Mouse (Mus musculus): ENCODE measurements around the gene Erbb3.
"Not testable (repeated sequence)": the region's sequence is repeated elsewhere in the genome, so short reads cannot be mapped to it uniquely, and the experiment has no call there.

The Erbb3 gene

DNA sequence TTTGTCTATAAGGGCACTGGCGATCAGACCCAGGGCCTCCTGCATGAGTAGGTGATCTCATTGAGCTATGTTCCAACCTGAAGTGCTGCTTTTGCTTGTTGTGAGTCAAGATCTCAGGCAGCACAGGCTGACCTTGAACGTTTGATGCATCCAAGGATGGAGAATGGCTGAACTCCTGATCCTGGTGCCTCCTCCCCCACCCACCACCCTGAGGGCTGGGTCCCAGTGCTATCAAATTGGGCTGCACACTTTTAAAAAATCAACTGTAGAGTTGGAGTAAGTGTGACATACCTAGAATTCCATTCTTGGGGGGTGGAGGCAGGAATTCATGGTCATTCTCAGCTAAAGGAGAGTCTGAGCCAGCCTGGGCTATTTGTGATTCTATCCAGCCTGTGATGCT lies 17.0 kb upstream of the Erbb3 start:
- no peak for DNase-seq

DNA sequence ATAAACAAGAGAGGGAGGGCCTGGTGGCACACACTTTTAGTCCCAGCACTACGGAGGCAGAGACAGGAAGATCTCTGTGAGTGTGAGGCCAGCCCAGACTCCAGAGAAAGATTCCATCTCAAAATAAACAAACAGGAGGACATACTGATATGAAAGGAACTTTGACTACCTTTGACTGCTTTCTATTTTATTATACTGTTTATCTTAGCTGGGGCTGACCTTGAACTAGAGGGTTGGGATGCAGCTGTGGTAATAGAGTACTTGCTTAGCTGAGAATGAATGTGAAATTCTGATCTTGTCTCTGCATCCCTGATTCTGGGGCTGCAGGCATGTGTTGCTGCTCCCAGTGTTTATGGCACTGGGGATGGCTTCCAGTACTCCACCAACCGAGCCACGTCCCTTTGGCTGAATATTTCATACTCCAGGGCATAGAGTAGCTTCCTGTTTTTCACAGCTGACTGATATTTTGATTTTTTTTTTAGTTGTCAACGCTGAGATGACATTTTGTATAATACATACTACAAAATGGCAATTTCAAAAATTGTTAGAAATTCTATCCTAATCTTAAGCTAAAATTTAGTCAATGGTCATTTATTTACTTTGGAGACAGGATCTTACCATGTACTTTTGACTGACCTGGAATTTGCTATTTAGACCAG lies 13.1 kb upstream of the Erbb3 start:
- no peak for DNase-seq

DNA sequence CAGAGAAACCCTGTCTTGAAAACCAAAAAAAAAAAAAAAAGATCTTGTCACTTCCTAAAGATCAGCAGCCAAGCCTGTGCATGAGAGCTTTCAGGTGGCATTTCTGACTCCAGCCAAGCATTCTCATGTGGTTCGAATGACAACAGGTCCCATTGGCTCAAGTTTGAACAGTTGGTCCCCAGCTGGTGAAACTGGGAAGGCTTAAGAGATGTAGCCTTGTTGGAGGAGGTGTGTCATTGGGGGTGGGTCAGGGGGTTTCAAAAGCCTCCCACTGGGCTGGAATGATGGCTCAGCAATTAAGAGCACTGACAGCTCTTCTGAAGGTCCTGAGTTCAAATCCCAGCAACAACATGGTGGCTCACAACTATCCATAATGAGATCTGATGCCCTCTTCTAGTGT lies 12.0 kb upstream of the Erbb3 start:
- no peak for DNase-seq

DNA sequence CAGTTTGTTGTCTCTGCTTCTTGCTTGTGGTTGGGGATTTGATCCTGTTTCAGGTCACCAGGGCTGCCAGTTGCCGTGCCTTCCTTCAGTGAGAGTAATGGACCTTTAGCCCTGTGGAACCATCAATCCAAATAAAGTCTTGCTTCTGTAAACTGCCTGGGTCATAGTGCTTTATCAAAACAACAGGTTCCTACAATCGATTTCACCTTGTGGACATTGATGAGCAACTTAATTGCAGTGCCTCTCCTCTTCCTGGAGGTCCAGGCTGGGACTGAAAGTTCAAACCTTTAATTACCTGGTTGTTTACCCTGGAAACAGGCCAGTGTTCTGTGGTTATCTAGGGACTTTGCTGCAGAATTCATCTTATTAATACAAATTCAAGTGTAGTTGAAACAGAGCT lies 9.0 kb upstream of the Erbb3 start:
- no peak for DNase-seq

DNA sequence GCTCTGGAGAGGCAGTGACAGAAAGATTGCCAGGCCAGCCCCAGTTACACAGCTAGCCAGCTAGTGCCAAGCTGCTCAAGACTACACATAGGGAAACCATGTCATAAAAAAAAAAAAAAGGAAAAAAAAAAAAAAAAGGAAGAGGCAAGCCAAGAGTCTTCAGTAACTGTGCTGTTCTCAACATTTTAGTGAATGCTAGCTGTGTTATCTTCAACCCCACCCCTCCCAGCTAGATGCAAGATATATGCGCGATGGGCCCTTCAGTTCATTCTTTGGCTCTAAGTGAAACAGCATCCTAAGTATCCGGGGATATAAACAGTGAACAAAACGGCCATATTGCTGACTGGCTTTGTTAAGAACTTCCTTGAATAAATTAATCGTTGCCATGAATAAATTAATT lies 3.3 kb upstream of the Erbb3 start:
- no peak for DNase-seq

DNA sequence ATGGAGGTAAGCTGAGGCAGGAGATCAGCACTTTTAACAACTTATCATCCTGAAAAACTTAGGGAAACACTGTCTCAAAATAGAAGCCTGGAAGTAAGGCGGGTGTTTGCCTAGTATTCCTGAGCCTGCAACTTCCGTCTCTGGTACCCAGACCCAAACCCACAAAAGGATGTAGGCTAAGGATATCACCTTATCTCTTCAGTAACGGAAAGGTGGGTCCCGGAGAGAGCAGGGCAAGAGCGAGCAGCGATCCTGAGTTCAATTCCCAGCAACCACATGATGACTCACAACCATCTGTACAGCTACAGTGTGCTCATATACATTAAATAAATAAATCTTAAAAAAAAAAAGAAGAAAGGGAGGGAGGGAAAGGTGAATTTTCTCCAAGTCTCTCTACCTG lies 2.0 kb upstream of the Erbb3 start:
- DNase-seq = no peak

DNA sequence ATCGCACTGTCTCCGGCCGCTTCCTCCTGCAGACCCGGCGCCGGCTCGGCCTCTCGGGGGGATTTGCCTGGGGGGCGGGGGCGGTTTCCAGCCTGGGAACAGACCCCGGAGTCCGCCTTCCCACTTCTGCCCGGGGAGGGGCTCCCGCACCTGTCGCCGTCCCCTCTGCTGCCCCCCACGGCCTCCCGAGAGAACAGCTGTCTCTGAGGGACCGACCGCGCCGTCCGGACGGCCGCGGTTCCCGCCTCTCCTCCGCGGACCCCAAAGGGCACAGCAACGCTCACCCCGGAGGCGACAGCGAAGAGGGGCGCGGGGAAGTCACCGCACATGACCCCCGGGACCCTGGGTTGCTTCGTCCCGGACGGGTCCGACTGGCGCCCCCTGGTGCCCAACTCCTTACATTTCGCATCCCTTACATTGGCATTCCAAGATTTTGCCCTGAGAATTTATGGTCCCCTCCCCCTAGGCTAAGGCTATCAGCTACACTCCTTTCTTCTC lies 790 bp upstream of the Erbb3 start:
- DNase-seq = peak; percentile 78

DNA sequence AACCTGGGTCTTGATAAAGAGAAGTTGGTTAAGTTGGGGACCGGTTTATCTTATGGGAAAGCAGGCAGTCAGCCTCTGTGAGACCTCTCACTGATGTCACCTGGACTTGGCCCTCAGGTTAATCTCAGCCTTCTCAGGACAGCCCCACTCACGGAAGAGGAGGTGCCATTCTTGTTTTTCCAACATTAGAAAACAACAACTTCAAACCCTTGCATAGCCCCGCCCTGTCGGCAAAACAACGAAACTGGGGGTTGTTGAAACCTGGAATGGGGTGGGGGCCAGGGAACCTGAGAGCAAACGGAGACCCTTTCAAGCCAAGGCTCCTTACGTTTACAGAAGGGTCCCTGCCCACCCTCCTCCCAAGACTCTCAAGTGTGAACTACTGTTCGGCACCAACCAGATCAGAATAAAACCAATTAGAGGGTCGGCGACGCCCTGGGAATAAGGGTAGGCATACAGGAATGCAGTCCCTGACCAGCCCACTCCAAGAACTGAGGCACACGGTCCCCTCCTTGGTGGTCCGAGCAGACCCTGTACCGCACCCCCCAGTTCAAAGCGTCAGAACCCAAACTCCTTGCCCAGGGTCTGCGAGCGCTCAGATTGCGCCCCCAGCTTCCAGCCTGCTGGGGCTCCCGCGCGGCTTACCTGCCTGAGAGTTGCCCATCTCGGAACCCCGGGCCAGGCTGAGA lies 533 bp downstream of the Erbb3 start:
- DNase-seq = peak; percentile 60

DNA sequence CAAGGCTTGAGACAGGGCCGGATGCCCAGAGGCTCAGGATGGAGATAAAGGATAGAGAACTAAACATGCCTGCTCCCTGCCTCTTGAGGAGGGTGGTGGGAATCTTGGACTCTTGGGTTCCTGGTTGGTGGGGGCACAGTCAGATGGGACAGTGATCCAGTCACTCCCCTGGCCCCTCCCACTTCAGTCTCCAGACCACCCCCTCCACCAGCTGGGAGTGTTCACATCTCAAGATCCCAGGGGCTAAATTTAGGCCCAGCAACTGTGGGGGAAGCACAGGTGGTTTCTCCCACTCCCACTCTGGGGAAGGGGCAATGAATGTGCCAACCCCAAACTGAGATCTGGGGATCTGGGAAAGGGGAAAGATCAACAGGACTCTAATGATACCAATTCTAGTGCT lies 1.3 kb downstream of the Erbb3 start:
- DNase-seq = peak; percentile 16

DNA sequence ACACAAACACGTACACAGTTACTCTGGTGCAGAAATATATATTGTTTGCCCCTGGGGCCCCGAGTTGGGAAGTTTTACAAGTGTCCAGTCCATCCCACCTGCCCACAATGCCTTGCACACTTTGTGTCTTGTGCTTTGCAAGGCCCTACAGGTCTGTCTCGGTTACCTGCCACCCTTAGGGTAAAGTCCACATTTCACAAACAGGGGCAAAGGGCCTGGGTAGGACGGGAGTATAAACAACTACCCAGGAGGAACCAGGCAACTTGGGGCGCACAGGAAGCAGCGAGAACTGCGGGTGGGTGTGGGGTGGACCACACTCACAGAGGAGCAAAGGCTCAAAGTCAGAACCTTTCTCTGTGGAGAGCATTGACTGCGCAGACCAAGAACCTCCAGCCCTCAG lies 1.8 kb downstream of the Erbb3 start:
- DNase-seq = peak; percentile 79

DNA sequence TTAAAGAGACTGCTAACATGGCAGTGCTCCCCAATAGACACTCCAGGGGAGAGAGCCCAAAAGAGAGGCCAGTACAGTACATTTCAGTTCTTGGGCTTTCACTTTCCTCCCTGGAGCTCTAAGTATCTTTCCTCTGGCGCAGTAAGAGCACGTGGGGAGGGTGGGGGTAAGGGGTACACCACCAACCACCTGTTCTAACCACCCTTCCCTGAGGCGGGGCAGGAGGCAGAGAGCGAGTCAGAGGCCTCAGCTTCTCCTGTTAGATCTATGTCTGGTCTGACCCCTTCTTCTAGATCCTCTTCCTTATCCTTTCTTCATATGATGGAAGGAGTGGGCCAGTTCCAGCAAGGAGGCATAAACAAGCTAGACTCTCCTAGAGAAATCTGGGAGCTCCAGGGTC lies 2.3 kb downstream of the Erbb3 start:
- DNase-seq = no peak

DNA sequence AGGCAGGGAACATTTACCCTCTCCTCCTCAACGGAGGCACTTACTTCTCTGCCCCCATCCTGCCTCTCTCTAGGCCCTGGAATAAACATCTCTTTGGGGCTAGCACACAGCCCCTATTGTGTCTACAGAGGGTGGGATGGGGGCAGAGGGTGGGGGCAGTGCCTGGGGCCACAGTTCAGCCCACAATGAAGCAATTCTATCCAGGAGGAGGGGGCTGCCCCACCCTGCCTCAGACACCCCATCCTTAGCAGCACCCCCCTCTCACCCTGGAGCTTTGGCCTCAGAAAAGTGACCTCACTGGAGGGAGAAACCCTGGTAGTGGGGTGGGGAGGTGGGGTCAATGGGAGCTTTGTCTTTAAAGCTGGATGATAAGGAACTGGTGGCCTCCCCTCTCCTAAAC lies 2.9 kb downstream of the Erbb3 start:
- DNase-seq = no peak

DNA sequence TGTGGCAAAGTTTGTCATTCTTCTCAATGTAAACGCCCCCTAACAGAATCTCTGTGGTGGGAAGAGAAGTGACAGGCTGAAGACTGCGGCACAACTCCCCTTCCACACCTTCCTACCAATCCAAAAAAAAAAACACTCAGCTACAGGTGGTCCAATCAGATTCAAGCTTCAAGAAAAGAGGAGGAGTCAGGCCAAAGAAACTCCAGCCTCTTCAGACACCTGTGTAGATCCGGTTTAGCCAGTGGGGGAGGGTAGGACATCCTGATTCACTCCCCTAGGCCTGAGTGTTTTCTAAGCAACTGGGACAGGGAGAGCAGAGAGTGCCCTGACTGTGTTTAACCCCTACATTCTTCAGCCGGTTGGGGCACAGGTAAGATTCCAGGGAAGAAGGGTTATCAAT lies 5.1 kb downstream of the Erbb3 start:
- peak; percentile 74 for DNase-seq

DNA sequence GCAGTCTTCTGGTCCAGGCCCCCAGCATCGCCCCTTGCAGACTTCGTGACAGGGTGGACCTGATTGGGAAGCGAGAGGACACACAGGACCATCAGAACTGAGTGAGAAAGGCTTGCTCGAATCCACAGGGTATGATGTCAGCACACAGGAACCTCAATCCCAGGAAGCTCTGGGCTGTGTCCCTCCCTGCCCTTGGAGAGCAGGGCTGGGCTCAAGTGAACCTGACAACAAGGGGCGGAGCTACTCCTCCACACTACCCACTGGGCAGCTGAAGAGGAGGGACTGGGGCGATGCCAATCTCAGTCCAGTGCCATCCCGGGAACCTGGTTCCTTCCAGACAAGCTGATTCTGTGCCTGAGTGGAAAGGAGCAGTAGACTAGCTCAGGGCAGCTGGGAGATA lies 5.8 kb downstream of the Erbb3 start:
- peak; percentile 87 for DNase-seq

DNA sequence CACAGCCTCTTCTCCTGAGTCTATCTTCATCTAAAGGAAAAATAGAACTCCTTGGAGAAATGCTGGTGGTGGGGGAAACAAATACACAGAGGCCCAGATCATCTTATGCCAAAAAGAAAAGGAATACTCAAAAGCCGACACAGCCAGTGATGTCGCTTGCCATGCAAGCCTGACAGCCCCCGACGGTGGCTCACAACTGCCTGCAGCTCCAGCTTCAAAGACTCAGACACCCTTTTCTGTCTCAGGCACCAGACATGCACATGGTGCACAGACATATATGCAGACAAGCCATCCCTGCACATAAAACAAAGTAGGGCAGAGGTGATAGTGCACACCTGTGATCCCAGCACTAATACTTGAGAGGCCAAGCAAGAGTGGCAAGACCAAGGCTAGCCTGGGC lies 9.7 kb downstream of the Erbb3 start:
- no peak for DNase-seq

DNA sequence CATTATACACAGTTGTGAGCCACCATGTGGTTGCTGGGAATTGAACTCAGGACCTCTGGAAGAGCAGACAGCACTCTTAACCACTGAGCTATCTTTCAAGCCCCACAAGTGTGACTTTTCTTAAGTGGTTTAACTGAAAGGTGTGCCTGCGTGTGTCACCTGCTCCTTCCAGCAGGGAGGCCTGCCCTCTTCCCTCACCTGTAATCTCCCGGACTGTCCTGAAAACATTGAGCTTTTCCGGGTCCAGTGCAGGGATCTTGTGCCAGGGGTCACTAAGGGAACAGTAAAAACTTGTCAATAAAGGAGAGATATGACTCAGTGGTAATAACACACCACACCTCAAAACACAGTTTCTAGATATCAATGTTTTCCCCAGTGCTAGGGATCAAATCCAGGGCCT lies 10.2 kb downstream of the Erbb3 start:
- DNase-seq = no peak

DNA sequence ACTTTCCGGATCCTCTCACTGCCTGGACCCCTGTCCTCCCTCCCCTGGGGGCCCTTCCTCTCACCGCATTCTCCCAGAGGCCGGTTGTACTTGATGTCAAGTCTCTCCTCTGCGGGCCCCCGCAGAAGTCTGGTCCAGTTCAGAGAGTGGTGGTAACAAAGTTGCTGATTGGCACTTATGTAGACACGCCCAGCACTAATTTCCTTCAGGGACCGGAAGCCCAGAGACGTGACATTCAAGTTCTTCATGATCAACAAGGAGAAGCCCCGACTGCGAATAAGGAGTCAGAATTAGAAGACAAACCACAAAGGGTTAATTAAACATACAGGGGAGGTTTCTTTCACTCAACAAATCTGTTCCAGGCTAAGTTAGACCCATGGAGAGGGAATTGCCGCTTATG lies 11.1 kb downstream of the Erbb3 start:
- DNase-seq = no peak

DNA sequence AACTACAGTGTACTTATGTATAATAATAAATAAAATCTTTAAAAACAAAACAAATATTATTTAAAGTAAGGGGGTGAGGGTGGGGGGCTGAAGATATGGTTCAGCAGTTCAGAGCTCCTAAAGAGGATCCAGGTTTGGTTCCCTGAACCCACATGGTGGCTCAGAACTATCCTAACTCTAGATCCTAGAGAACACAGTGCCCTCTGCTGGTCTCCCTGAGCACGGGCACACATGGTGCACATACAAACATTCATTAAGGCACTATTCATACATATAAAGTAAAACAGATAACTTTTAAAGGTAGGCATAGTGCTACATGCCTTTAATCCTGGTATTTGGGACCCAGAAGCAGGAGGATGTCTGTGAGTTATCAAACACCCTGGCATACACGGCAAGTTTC lies 14.4 kb downstream of the Erbb3 start:
- no peak for DNase-seq

DNA sequence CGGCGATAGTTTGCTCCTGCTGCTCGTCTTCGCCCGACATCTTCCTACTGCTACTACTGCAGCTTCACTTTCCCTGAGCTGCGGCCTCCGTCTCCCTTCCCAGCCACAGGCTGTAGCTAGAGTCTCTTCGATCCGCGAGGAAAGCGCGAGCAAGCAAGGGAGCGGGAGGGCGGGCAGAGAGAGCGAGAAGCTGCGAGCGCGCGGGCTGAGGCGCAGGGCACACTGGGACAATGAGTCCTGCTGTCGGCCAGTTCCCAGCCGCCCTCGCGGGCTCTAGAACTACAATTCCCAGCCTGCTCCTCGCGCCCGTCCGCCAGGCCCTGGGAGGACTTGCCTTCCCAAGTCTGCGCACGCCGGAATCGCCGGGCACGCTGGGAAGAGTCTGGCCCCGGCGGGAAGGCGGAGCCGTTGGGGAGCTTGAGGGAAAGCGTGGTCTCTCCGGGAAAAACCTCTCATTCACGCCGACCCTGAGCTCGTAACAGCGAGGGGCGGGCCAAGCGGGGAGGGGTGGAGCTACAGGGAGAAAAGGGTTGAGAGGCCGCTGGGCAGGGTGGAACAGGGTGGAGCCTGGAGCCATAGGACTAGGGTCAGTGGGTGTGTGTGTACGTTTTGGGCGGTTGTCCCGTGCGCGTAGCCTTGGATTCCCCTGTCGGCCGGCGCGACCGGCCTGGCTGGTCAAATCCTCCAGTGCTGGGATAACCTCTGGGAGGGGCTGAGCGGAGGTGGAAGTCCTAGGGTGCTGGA lies 23.5 kb downstream of the Erbb3 start, which contains the start of gene Pa2g4:
Pa2g4 (minus strand) TSS at position 200 of the 744 bp plus-strand sequence.
- peak; percentile 99 for DNase-seq

DNA sequence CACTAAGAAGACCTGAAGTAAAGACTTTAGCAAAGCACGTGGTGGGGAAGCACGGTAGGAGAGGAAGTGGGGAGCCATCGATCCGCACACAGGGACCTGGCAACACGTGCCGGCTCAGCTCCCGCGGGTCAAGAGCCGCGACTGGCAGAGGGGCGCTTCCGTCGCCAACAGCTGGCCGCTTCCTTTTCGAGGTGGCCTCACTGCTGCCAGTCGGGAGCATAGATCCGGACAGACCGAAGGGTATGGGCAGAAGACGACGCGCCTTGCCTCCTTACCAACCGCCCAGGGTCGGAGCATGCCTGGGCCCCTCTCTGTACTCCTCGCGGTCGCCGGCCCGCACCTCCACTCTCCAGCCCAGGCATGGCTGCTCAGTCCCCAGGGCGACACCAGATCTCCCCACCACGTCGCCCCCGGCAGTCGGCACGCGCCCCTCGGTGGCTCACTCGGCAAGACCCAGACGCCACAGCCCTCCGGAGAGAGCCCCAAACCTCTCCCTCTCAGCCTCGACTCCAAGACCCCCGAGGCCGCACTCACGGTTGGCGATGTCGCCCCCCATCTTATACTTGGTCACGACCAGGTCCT lies 24.2 kb downstream of the Erbb3 start:
- peak; percentile 39 for DNase-seq

DNA sequence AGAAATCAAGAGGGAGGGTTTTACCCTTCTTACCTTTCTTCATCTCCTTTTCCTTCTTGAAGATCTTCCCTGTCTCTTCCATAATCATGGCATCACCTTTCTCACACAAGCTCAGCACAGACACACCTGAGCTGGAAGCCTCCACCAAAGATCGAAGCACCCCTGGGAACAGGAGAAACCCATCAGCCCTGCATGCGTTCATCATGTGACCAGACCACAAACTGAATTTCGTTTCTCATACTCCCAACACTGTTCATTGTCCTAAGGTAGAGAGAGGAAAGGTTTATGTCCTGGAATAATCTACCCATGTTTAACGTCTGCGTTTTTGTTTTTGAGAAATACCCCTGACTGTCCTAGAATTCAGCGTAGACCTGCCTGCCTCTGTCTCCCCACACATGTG lies 25.9 kb downstream of the Erbb3 start:
- DNase-seq = no peak

DNA sequence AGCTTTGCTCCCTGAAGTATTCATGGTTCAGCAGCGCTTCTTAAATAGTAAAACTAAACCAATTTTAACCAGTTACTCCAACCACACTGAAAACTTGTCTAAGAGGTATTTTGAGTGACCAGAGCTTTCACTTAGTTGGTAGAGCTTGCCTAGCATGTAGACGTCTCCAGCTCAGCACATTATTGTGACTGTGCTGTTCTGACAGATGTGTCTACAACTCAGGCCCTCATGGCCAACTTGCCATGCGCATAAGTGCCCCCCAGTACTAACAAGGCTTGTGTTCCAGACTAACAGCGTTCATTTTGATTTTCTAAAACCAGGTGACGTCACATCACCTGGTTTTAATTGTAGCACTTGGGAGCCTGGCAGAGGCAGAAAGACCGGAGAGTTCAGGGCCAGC lies 32.5 kb downstream of the Erbb3 start:
- DNase-seq = no peak

DNA sequence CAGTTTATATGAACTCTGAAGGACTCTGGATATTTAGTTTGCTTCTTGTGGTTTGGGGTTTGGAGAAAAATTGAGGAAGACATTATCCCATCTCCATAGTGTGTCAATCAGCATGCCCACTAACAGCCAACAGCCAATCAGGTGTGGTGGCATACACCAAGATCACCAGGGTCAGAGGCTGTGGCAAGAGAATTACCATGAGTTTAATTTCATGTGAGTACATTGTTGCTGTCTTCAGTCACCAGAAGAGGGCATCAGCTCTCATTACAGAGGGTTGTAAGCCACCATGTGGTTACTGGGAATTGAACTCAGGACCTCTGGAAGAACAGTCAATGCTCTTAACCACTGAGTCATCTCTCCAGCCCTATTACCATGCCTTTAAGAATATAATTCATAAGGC lies 33.2 kb downstream of the Erbb3 start:
- no peak for DNase-seq

DNA sequence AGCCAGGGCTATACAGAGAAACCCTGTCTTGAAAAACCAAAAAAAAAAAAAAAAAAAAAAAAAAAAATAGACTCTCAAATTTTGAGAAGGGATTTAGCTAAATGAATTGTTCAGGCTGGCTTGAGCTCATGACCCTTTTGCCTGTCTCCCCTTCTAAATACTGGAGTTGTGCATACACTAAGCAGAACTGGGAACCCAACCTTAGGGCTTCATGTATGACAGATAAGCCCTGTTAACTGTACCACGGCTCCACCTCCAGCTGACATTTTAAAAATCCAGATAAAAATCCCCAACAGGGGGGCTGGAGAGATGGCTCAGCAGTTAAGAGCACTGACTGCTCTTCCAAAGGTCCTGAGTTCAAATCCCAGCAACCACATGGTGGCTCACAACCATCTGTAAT lies 33.9 kb downstream of the Erbb3 start:
- not testable (repeated sequence) for DNase-seq

All from kidney, postnatal 14 days (tissue).